Mouse (Mus musculus) limb, embryonic 13.5 days (tissue): ENCODE measurements at regions not wholly inside any gene's neighbourhood (a gene's known extent, or its start where the extent isn't known, plus 50 kb on each side); places are given as distances from the start of the nearest gene placed in this dataset.

Source experiments
- ATAC-seq: fragments of 200-750 bp; cut with Nextera tagmentation; 2 replicates; pipeline ENCODE4 v1.8.0; 2017; ENCODE audit warnings: low read depth, moderate number of reproducible peaks, moderate TSS enrichment; ENCODE audit not compliant: low FRiP score
- H3K27ac ChIP-seq: fragments of 300-500 bp; sonication (generic); 2 replicates; pipeline ENCODE4 v1.5.1; 2015; ENCODE audit warnings: inconsistent platforms, mild to moderate bottlenecking, moderate library complexity
- H3K27me3 ChIP-seq: fragments of 300-500 bp; sonication (generic); 2 replicates; pipeline ENCODE4 v1.6.1; 2015; ENCODE audit warnings: mild to moderate bottlenecking, inconsistent platforms
- H3K36me3 ChIP-seq: fragments of 300-500 bp; sonication (generic); 2 replicates; pipeline ENCODE4 v1.6.1; 2015; ENCODE audit warnings: inconsistent platforms, mild to moderate bottlenecking, moderate library complexity
- H3K4me1 ChIP-seq: fragments of 300-500 bp; sonication (generic); 2 replicates; pipeline ENCODE4 v1.6.1; 2015; ENCODE audit warnings: inconsistent platforms
- H3K4me2 ChIP-seq: fragments of 300-500 bp; sonication (generic); replicated peaks from 2 replicates; pipeline ENCODE4 v1.6.1; 2015; ENCODE audit warnings: inconsistent platforms, mild to moderate bottlenecking, moderate library complexity
- H3K4me3 ChIP-seq: fragments of 300-500 bp; sonication (generic); 2 replicates; pipeline ENCODE4 v1.5.1; 2015; ENCODE audit warnings: moderate library complexity, mild to moderate bottlenecking, inconsistent platforms
- H3K9ac ChIP-seq: fragments of 300-500 bp; sonication (generic); 2 replicates; pipeline ENCODE4 v1.6.1; 2015; ENCODE audit warnings: mild to moderate bottlenecking, inconsistent platforms
- H3K9me3 ChIP-seq: fragments of 300-500 bp; sonication (generic); 2 replicates; pipeline ENCODE4 v1.6.1; 2016; ENCODE audit warnings: inconsistent platforms
- WGBS: fragments of 180-500 bp; shearing (Covaris S2); methylation state at CpG from one replicate; pipeline ENCODE4 v1.1.7; 2015; 5-methylcytosine and 5-hydroxymethylcytosine counted together

GRCm38 (mm10) chr1:165050176-165050575, 110.4 kb downstream of the Tbx19 start:
- no peak for ATAC-seq
- Histone ChIP-seq H3K9me3 (no peaks in the 10 kb centered on the region), H3K9ac (no peak overlapping the region), H3K4me1 (no peaks in the 10 kb centered on the region), H3K4me2 (no peak overlapping the region), H3K27ac (no peak overlapping the region), H3K4me3 (no peak overlapping the region), H3K36me3 (no peaks in the 10 kb centered on the region), H3K27me3 (no peaks in the 10 kb centered on the region)
- 79% methylated on average over 4 of the region's 4 CpGs for WGBS

DNA sequence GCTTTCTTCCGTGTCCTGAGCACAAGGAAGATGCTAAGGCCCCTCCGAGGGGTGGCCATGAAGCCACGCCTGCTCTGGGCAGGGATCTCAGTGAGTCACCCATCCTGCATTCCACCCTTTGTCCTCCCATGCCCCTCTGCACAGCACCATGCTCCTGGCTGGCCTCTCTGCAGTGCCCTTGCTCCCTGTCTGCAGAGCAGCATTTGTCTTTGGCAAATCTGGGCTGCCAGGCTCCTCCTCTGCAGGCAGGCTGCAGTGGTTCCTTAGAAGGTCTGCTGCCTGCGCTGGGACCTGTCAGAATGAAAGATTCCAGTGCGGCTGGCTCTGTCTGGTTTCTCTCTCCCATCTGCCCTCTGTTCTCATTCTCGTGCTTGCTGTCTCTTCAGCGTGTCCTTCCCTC, 111.3 kb upstream of the Xcl1 start:
- H3K4me1 ChIP-seq, result no peaks in the 10 kb centered on the region
- ATAC-seq, result no peak
- no peak overlapping the region for H3K27ac ChIP-seq
- no peak overlapping the region for H3K9ac ChIP-seq
- H3K27me3 ChIP-seq, result no peaks in the 10 kb centered on the region
- no peaks in the 10 kb centered on the region for H3K36me3 ChIP-seq
- no peak overlapping the region for H3K4me3 ChIP-seq
- H3K4me2 ChIP-seq, result no peak overlapping the region
- 12% methylated on average over 7 of the region's 7 CpGs for WGBS
- H3K9me3 ChIP-seq, result no peaks in the 10 kb centered on the region

GRCm38 (mm10) chr1:165046056-165046455, 110.7 kb upstream of the Xcl1 start:
- H3K27me3 ChIP-seq, result no peaks in the 10 kb centered on the region
- H3K9ac ChIP-seq, result no peak overlapping the region
- no peaks in the 10 kb centered on the region for H3K9me3 ChIP-seq
- no peak for ATAC-seq
- no peak overlapping the region for H3K4me2 ChIP-seq
- no peak overlapping the region for H3K27ac ChIP-seq
- H3K4me3 ChIP-seq, result no peak overlapping the region
- no peaks in the 10 kb centered on the region for H3K4me1 ChIP-seq
- WGBS, result 63% methylated on average over 4 of the region's 4 CpGs
- no peaks in the 10 kb centered on the region for H3K36me3 ChIP-seq

- Histone ChIP-seq H3K4me1 (no peaks in the 10 kb centered on the region), H3K9ac (no peak overlapping the region), H3K36me3 (no peaks in the 10 kb centered on the region), H3K4me3 (no peak overlapping the region), H3K27ac (no peak overlapping the region), H3K27me3 (no peaks in the 10 kb centered on the region), H3K9me3 (no peaks in the 10 kb centered on the region), H3K4me2 (no peak overlapping the region)
- ATAC-seq, result no peak
- WGBS, result 51% methylated on average over 3 of the region's 3 CpGs
These were observed 108.0 kb upstream of the Xcl1 start for GRCm38 (mm10) chr1:165043361-165043760.

GRCm38 (mm10) chr1:165042105-165042504, 106.8 kb upstream of the Xcl1 start:
- Histone ChIP-seq H3K4me1 (no peaks in the 10 kb centered on the region), H3K4me2 (no peak overlapping the region), H3K27ac (no peak overlapping the region), H3K27me3 (no peaks in the 10 kb centered on the region), H3K36me3 (no peaks in the 10 kb centered on the region), H3K9ac (no peak overlapping the region), H3K4me3 (no peak overlapping the region), H3K9me3 (no peaks in the 10 kb centered on the region)
- WGBS, result 82% methylated on average over 2 of the region's 2 CpGs
- no peak for ATAC-seq

DNA sequence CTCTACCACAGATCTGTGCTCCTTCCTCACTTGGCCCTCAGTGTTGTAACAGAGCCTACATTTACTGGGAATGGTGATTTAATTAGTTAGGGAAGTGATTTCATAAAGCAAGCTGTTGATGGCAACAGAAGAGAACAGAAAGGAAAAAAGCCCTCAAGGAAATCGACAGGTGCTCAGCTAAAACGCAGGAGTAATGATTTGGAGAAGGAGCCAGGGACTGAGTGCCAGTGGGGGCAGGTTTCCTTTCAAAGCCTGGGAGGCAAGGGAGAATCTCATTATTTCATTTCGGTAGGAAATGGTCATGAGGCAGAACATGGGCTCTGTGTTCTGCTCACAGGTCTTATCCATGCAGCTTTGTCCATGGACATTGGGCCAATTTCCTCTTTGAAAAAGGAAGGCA, 101.3 kb upstream of the Xcl1 start:
- Histone ChIP-seq H3K36me3 (no peaks in the 10 kb centered on the region), H3K4me1 (0 out of 2 replicates have a peak, but pooled peaks cover 3% of the 10 kb centered on the region), H3K27me3 (no peaks in the 10 kb centered on the region), H3K9ac (no peak overlapping the region), H3K9me3 (no peaks in the 10 kb centered on the region), H3K4me2 (no peak overlapping the region), H3K27ac (no peak overlapping the region), H3K4me3 (no peak overlapping the region)
- ATAC-seq, result no peak
- WGBS, result 50% methylated on average over 3 of the region's 3 CpGs

- no peaks in the 10 kb centered on the region for H3K27me3 ChIP-seq
- H3K36me3 ChIP-seq, result no peaks in the 10 kb centered on the region
- H3K4me1 ChIP-seq, result 0 out of 2 replicates have a peak, but pooled peaks cover 3% of the 10 kb centered on the region
- 0 out of 2 replicates have a peak, but pooled peaks have one; percentile 40 for ATAC-seq
- no peaks in the 10 kb centered on the region for H3K9me3 ChIP-seq
- no peak overlapping the region for H3K9ac ChIP-seq
- H3K4me3 ChIP-seq, result no peak overlapping the region
- no peak overlapping the region for H3K4me2 ChIP-seq
- WGBS, result 90% methylated on average over 1 of the region's 1 CpGs
- H3K27ac ChIP-seq, result no peak overlapping the region
These were observed 100.3 kb upstream of the Xcl1 start for GRCm38 (mm10) chr1:165035618-165036017.

GRCm38 (mm10) chr1:165020960-165021563, 85.7 kb upstream of the Xcl1 start:
- Histone ChIP-seq H3K36me3 (no peaks in the 10 kb centered on the region), H3K27ac (no peak overlapping the region), H3K9me3 (no peaks in the 10 kb centered on the region), H3K4me2 (no peak overlapping the region), H3K9ac (no peak overlapping the region), H3K27me3 (no peaks in the 10 kb centered on the region), H3K4me3 (no peak overlapping the region), H3K4me1 (peaks cover 6% of the 10 kb centered on the region; the same call in 1 of the 2 replicates)
- no peak for ATAC-seq
- 50% methylated on average over 10 of the region's 10 CpGs for WGBS

DNA sequence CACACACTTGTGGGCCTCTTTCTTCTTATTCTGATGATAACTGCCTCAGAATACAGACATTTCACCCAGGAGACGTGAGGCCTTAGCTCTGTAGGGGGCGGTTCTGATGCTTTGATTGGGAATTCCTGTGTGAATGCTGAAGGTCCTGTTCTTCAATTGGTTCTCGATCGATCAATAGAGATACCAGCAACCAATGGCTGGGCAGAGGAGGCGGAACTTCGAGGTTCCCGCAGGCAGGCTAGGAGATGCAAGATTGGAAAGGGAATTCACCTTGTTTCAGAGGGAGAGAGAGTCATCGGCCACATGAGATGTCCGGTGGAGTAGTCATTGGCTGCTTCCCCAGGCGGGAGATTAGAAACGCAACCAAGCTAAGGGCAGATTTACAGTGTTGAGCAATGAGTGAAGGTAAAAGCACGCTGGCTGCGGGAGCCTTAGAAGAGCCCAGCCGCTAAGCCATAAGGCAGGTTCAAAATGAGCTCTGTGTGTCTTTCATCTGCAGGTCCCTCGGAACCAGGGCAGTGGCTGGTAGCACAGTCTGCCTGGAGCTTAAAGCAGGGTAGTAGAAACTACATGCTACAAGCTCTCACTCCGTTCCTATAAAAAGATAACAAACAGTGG, 83.5 kb upstream of the Xcl1 start:
- Histone ChIP-seq H3K9me3 (no peaks in the 10 kb centered on the region), H3K4me2 (peak overlapping the region; percentile 61), H3K9ac (peak overlapping the region; percentile 43; the same call in 1 of the 2 replicates), H3K4me3 (peak overlapping the region; percentile 40), H3K4me1 (peaks cover 6% of the 10 kb centered on the region; the same call in 1 of the 2 replicates), H3K36me3 (no peaks in the 10 kb centered on the region), H3K27ac (no peak overlapping the region), H3K27me3 (no peaks in the 10 kb centered on the region)
- peak; percentile 93 for ATAC-seq
- WGBS, result 19% methylated on average over 16 of the region's 16 CpGs

GRCm38 (mm10) chr1:165018236-165018635, 82.9 kb upstream of the Xcl1 start:
- Histone ChIP-seq H3K27me3 (no peaks in the 10 kb centered on the region), H3K36me3 (no peaks in the 10 kb centered on the region), H3K4me3 (no peak overlapping the region), H3K4me1 (peaks cover 6% of the 10 kb centered on the region; the same call in 1 of the 2 replicates), H3K27ac (no peak overlapping the region), H3K4me2 (peak overlapping the region; percentile 61), H3K9ac (no peak overlapping the region), H3K9me3 (no peaks in the 10 kb centered on the region)
- 87% methylated on average over 4 of the region's 4 CpGs for WGBS
- ATAC-seq, result no peak

DNA sequence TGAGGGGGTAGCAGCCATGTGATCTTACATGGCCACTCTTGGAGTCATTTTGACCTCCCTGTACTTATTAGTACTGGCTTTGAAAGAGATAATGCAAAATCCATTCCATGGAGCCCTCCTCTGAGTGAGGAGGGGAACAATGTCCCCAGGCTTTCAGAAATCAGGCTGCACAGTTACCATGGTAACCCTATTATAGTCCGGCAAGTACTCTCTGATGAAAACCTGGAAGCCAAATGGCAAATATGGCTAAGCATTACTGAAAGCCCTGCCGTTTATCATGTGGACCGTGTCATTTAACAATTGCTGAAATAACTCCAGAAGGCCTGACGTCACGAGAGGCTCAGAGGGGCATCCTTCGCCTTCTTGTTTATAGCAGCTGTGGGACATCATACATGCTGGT, 82.5 kb upstream of the Xcl1 start:
- Histone ChIP-seq H3K4me3 (no peak overlapping the region), H3K27ac (no peak overlapping the region), H3K4me1 (peaks cover 6% of the 10 kb centered on the region; the same call in 1 of the 2 replicates), H3K4me2 (no peak overlapping the region), H3K27me3 (no peaks in the 10 kb centered on the region), H3K36me3 (no peaks in the 10 kb centered on the region), H3K9me3 (no peaks in the 10 kb centered on the region), H3K9ac (no peak overlapping the region)
- WGBS, result 87% methylated on average over 6 of the region's 6 CpGs
- no peak for ATAC-seq

GRCm38 (mm10) chr1:165014328-165014727, 79.0 kb upstream of the Xcl1 start:
- no peak for ATAC-seq
- no peak overlapping the region for H3K4me2 ChIP-seq
- H3K4me3 ChIP-seq, result no peak overlapping the region
- no peak overlapping the region for H3K27ac ChIP-seq
- H3K27me3 ChIP-seq, result no peaks in the 10 kb centered on the region
- no peaks in the 10 kb centered on the region for H3K36me3 ChIP-seq
- no peak overlapping the region for H3K9ac ChIP-seq
- no peaks in the 10 kb centered on the region for H3K4me1 ChIP-seq
- 77% methylated on average over 1 of the region's 1 CpGs for WGBS
- H3K9me3 ChIP-seq, result no peaks in the 10 kb centered on the region

DNA sequence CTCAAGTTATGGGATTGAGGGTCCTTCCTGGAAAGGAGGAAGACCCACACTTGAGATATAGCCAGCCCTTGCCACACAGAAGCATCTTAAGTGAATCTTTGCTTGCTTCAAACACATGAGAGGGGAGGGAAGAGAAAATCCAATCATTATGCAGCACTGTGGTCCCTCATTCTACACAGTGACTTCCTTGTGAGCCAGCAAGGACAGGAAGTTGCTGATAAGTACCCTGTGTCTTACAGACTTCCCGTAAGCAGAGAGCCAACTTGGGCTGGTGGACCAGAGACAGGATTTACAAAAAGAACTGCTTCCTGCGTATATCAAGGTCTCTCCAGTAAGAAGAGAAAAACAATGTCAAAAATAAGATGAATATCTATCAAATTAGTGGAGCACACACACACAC, 78.1 kb upstream of the Xcl1 start:
- H3K9me3 ChIP-seq, result no peaks in the 10 kb centered on the region
- no peak overlapping the region for H3K27ac ChIP-seq
- no peaks in the 10 kb centered on the region for H3K27me3 ChIP-seq
- 76% methylated on average over 2 of the region's 2 CpGs for WGBS
- no peaks in the 10 kb centered on the region for H3K36me3 ChIP-seq
- ATAC-seq, result no peak
- H3K4me1 ChIP-seq, result no peaks in the 10 kb centered on the region
- H3K4me2 ChIP-seq, result no peak overlapping the region
- H3K4me3 ChIP-seq, result no peak overlapping the region
- no peak overlapping the region for H3K9ac ChIP-seq
